Mouse (Mus musculus): ENCODE measurements around the gene Hnrnpl. TPM values are rescaled to one million over a fixed set of nuclear protein-coding genes. Genes with fewer than 3 reads are reported as not detected.

Gene Hnrnpl
- total and polyA plus RNA-seq, 3 experiments, result 296 to 645 (median 371) TPM

DNA sequence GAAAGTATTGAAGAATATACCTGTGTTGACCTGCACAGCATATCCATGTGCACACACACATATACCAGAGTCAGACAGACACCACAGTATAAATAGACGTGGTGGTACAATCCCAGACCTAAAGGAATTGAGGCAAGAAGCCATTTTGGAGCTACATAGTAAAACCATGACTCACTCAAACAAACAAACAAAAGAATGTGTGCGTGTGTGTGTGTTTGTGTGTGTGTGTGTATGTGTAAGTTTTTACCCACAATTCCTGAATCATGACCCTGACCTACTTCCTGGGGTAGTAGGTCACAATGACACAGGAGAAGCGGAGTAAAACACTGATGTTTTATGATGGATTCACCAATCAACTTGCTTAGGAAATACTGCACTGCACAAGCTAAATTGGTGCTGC is 6.9 kb upstream of the Hnrnpl start:
- no peak for TF ChIP-seq USF1 (IDR thresholded peaks at IDR 0.05; ENCODE audit: low read depth, low read length)
- no peak for TF ChIP-seq JUN (IDR thresholded peaks at IDR 0.05; ENCODE audit: insufficient read depth, low read depth, low read length)
- no peak for TF ChIP-seq TBP (conservative IDR thresholded peaks at IDR 0.05; ENCODE audit: low read depth, low read length)
- TF ChIP-seq CHD2 (IDR thresholded peaks at IDR 0.05; ENCODE audit: low read length), result no peak
- TF ChIP-seq NRF1 (IDR thresholded peaks at IDR 0.05; ENCODE audit: low read depth, low read length), result no peak
- TF ChIP-seq RCOR1 (conservative IDR thresholded peaks at IDR 0.05; ENCODE audit: low read depth, low read length), result no peak
- no peak for TF ChIP-seq MYC (IDR thresholded peaks at IDR 0.05; ENCODE audit: low read depth, low read length)
- TF ChIP-seq TCF12 (IDR thresholded peaks at IDR 0.05; ENCODE audit: low read depth, low read length), result no peak
- no peak for TF ChIP-seq MAFK (IDR thresholded peaks at IDR 0.05; ENCODE audit: insufficient replicate concordance, low read length)
- no peak for TF ChIP-seq ETS1 (conservative IDR thresholded peaks at IDR 0.05; ENCODE audit: low read depth, low read length)
- peaks cover 7% of the 10 kb centered on the region for H3K79me2 ChIP-seq (replicated peaks; ENCODE audit: control insufficient read depth, extremely low read depth, insufficient read depth, poor library complexity, severe bottlenecking)

DNA sequence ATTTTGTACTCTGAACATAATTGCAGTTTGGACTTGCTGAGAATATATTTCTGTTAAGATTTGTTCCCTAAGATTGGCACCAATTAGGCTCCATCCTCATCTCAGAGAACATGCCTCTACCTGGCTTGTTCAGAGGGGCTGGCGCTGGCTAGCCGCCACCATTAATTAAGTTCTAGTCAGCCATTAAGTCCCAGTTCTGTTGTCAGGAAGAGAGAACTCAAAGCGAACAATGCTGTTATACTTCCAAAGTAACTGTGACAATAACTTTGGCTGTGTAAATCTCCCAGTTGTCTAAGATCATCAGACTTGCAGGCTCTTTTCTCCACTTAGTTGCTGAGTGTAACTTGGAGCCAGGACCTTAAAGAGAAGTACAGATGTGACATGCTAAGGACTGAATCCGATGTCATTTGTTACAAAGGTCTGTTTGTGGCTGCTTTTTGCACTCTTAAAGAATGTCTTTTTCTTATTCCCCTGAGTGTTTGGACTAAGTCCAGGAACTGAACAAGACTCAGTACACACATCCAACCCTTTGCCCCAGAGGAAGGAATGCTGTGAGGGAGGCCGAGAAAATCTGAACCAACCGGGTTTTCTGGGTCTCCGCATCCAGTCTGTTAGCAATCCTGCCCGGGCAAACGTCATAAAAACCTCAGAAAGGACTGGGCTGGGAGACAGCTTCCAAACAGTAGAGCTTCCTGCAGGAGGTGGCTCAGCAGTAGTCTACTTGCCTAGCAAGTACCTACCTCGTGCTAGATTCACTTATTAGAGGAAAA is 6.3 kb upstream of the Hnrnpl start:
- dilution Hi-C loops (cut with MboI; ENCODE audit: extremely low pct_ligation_motif_present, extremely low pct_unique_long_range_greater_than_20kb, low sequenced_read_pairs) (no loop called here), in situ Hi-C loops (cut with MboI; ENCODE audit: low pct_ligation_motif_present, low pct_unique_long_range_greater_than_20kb, low sequenced_read_pairs) (no loop called here)
- peaks cover 21 to 32% of the 10 kb centered on the region in 2 experiments for H3K36me3 ChIP-seq (replicated peaks in 1 of 2; ENCODE audit: control insufficient read depth in 1 of 2, insufficient read depth in 1 of 2, low read length in 1 of 2)
- H3K79me2 ChIP-seq (replicated peaks; ENCODE audit: control insufficient read depth, extremely low read depth, insufficient read depth, poor library complexity, severe bottlenecking), result peaks cover 6% of the 10 kb centered on the region
- H3K4me3 ChIP-seq (replicated peaks in 1 of 3; ENCODE audit: low read depth in 2 of 3, low read length in 2 of 3, poor library complexity in 1 of 3), result no peak overlapping the region
- no peaks in the 10 kb centered on the region for H3K27me3 ChIP-seq (replicated peaks)
- H3K27ac ChIP-seq (ENCODE audit: insufficient read depth, low read depth), result peak overlapping the region; percentile 37; the same call in 1 of the 2 replicates
- no peak overlapping the region for H3K9ac ChIP-seq (ENCODE audit: insufficient read depth, low read depth)
- H3K4me2 ChIP-seq (ENCODE audit: insufficient read depth, low read depth, poor library complexity, severe bottlenecking), result 0 out of 2 replicates have a peak overlapping the region, but pooled peaks have one; percentile 33
- DNase-seq (ENCODE audit: extremely low read depth), result no peak
- H3K4me1 ChIP-seq (ENCODE audit: control insufficient read depth in 1 of 2, insufficient read depth in 2 of 2), result peaks cover 14 to 43% of the 10 kb centered on the region in 2 experiments
- TF ChIP-seq ETS1 (conservative IDR thresholded peaks at IDR 0.05; ENCODE audit: low read depth, low read length) (no peak), NRF1 (IDR thresholded peaks at IDR 0.05; ENCODE audit: low read depth, low read length) (0 out of 2 replicates have a peak, but pooled peaks have one; percentile 3), SMC3 (IDR thresholded peaks at IDR 0.05; ENCODE audit: low read depth, low read length) (no peak)
- no peaks in the 10 kb centered on the region for H3K9me3 ChIP-seq (replicated peaks; ENCODE audit: low read length)

More for the DNA sequence above, 6.9 kb upstream of the Hnrnpl start:
- Histone ChIP-seq H3K4me2 (ENCODE audit: insufficient read depth, low read depth, poor library complexity, severe bottlenecking) (no peak overlapping the region), H3K9ac (ENCODE audit: insufficient read depth, low read depth) (no peak overlapping the region), H3K27ac (ENCODE audit: insufficient read depth, low read depth) (no peak overlapping the region), H3K4me1 (ENCODE audit: control insufficient read depth in 1 of 2, insufficient read depth in 2 of 2) (peaks cover 14 to 38% of the 10 kb centered on the region in 2 experiments), H3K27me3 (replicated peaks) (no peaks in the 10 kb centered on the region), H3K36me3 (replicated peaks in 1 of 2; ENCODE audit: control insufficient read depth in 1 of 2, insufficient read depth in 1 of 2, low read length in 1 of 2) (peaks cover 21 to 32% of the 10 kb centered on the region in 2 experiments), H3K4me3 (replicated peaks in 1 of 3; ENCODE audit: low read depth in 2 of 3, low read length in 2 of 3, poor library complexity in 1 of 3) (no peak overlapping the region), H3K9me3 (replicated peaks; ENCODE audit: low read length) (no peaks in the 10 kb centered on the region)
- no peak for DNase-seq (ENCODE audit: extremely low read depth)
- in situ Hi-C loops (cut with MboI; ENCODE audit: low pct_ligation_motif_present, low pct_unique_long_range_greater_than_20kb, low sequenced_read_pairs) (no loop called here), dilution Hi-C loops (cut with MboI; ENCODE audit: extremely low pct_ligation_motif_present, extremely low pct_unique_long_range_greater_than_20kb, low sequenced_read_pairs) (no loop called here)

All from CH12.LX (cell line).